Mouse (Mus musculus) myocyte (in vitro differentiated cells): ENCODE data around the gene Cd84. TPM values are rescaled to one million over a fixed set of nuclear protein-coding genes. Genes with fewer than 3 reads are reported as not detected.

Experiments
- H3K27me3 ChIP-seq: one replicate; pipeline ENCODE4 v1.6.1; 2011; ENCODE audit not compliant: control insufficient read depth, insufficient read depth, insufficient read length
- H3K36me3 ChIP-seq: one replicate; pipeline ENCODE4 v1.6.1; 2011; ENCODE audit not compliant: control insufficient read depth, insufficient read depth
- H3K4me2 ChIP-seq: one replicate; pipeline ENCODE4 v1.6.1; 2011; ENCODE audit warnings: low read depth, control low read depth
- H3K4me3 ChIP-seq: one replicate; pipeline ENCODE4 v1.5.1; 2011; ENCODE audit warnings: mild to moderate bottlenecking, control low read depth, moderate library complexity
- H3K79me2 ChIP-seq: one replicate; pipeline ENCODE4 v1.6.1; 2011; ENCODE audit not compliant: control insufficient read depth, insufficient read depth
- H3ac ChIP-seq: one replicate; pipeline ENCODE4 v1.6.1; 2011; ENCODE audit not compliant: control insufficient read depth, insufficient read length
- CEBPB ChIP-seq: IDR thresholded peaks from 2 replicates; pipeline ENCODE4 v1.6.1; 2011; ENCODE audit warnings: mild to moderate bottlenecking, moderate library complexity; ENCODE audit not compliant: poor library complexity, insufficient read depth, severe bottlenecking
- E2F4 ChIP-seq: IDR thresholded peaks from one replicate; pipeline ENCODE4 v1.6.1; 2011; ENCODE audit warnings: mild to moderate bottlenecking, control low read depth, moderate library complexity; ENCODE audit not compliant: insufficient read depth
- MAX ChIP-seq: IDR thresholded peaks from one replicate; pipeline ENCODE4 v1.6.1; 2011; ENCODE audit warnings: low read depth, mild to moderate bottlenecking, control low read depth
- MYOD1 ChIP-seq, 3 experiments: IDR thresholded peaks; one replicate each; pipeline ENCODE4 v1.6.1; 2011; ENCODE audit warnings: control low read depth in 2 of 3, low read depth in 2 of 3, mild to moderate bottlenecking in 2 of 3, moderate library complexity in 1 of 3; ENCODE audit not compliant: insufficient read length in 2 of 3, control insufficient read depth in 1 of 3
- MYOG ChIP-seq, 3 experiments: IDR thresholded peaks; one replicate each; pipeline ENCODE4 v1.6.1; 2011; ENCODE audit warnings: control low read depth in 2 of 3, low read depth in 2 of 3, mild to moderate bottlenecking in 2 of 3; ENCODE audit not compliant: insufficient read length in 2 of 3, control insufficient read depth in 1 of 3, insufficient read depth in 1 of 3
- POLR2A ChIP-seq: IDR thresholded peaks from one replicate; pipeline ENCODE4 v1.6.1; 2011; ENCODE audit warnings: low read depth, mild to moderate bottlenecking, control low read depth, moderate library complexity; ENCODE audit not compliant: insufficient read length
- POLR2AphosphoS2 ChIP-seq: IDR thresholded peaks from one replicate; pipeline ENCODE4 v1.6.1; 2011; ENCODE audit warnings: low read depth, control low read depth; ENCODE audit not compliant: insufficient read length
- REST ChIP-seq: IDR thresholded peaks from one replicate; pipeline ENCODE4 v1.6.1; 2011; ENCODE audit warnings: mild to moderate bottlenecking, control low read depth, moderate library complexity; ENCODE audit not compliant: insufficient read depth, insufficient read length
- SRF ChIP-seq: IDR thresholded peaks from one replicate; pipeline ENCODE4 v1.6.1; 2011; ENCODE audit warnings: low read depth; ENCODE audit not compliant: control insufficient read depth, insufficient read length
- TCF12 ChIP-seq: IDR thresholded peaks from one replicate; pipeline ENCODE4 v1.6.1; 2011; ENCODE audit warnings: mild to moderate bottlenecking, control low read depth; ENCODE audit not compliant: poor library complexity, insufficient read depth, severe bottlenecking
- TCF3 ChIP-seq: IDR thresholded peaks from one replicate; pipeline ENCODE4 v1.6.1; 2011; ENCODE audit warnings: low read depth, control low read depth; ENCODE audit not compliant: insufficient read length
- USF1 ChIP-seq: IDR thresholded peaks from one replicate; pipeline ENCODE4 v1.6.1; 2011; ENCODE audit warnings: low read depth, mild to moderate bottlenecking, control low read depth, moderate library complexity
- polyA plus RNA-seq: library from polyadenylated mRNA; unstranded; fragments of >200 nt; fragmentation: generic; extraction: Trizol; gene quantifications from one replicate; pipeline ENCODE4 v1.2.1, GENCODE M21; 2012; ENCODE audit warnings: missing spikeins

Cd84 gene
- polyA plus RNA-seq, 1 experiment: not detected

DNA sequence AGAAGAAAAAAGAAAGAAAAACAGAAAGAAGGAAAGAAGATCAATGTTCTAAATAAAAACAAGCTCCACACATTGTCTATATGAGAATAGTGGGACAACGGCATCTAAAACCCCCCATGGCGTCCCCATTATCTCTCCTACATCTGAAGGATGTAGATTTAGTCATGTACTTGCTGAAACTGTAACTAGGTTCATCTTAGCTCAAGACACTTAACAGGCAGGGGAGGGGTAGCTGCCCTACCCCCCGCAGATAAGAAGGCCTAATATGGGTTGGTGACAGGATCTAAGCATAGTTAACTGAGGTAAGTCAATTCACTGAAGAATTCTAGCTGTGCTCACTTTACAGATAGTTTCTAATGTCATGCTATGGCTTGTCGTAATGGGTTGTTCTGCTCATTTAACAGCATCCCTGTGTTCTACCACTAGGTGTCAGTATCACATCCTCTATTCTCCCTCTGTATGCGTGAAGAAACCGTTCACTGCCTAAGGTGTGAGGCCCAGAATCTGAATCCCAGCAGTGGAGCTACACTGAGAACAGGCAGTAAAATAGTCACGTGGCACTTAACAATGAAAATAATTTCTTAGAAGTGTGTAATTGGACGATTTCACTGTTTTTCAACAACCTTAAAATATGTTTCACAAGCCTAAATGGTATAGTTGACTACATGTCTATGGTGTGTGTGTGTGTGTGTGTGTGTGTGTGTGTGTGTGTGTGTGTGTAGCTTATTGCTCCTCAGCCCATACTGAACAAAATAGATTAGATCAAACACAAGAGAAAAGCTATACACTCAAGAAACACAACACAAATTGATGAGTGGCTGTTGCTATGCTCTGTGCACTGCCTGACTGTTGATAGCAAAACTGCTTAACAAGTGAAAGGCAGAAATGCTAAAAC, 23.7 kb upstream of the Cd84 start:
- Histone ChIP-seq H3K4me2 (no peak overlapping the region), H3K27me3 (no peaks in the 10 kb centered on the region), H3K36me3 (no peaks in the 10 kb centered on the region), H3K4me3 (no peak overlapping the region), H3ac (no peak overlapping the region), H3K79me2 (no peaks in the 10 kb centered on the region)
- TF ChIP-seq TCF3: no peak
- TF ChIP-seq E2F4: no peak
- no peak for TF ChIP-seq POLR2A
- no peak for TF ChIP-seq TCF12
- TF ChIP-seq MAX: no peak
- no peak for TF ChIP-seq POLR2AphosphoS2
- TF ChIP-seq USF1: no peak
- TF ChIP-seq MYOG (IDR thresholded peaks at IDR 0.05; ENCODE audit: control insufficient read depth in 1 of 3, insufficient read depth in 1 of 3, insufficient read length in 2 of 3, low read depth in 2 of 3): no peak
- TF ChIP-seq MYOD1 (IDR thresholded peaks at IDR 0.05; ENCODE audit: control insufficient read depth in 1 of 3, insufficient read length in 2 of 3, low read depth in 2 of 3): no peak
- no peak for TF ChIP-seq SRF

DNA sequence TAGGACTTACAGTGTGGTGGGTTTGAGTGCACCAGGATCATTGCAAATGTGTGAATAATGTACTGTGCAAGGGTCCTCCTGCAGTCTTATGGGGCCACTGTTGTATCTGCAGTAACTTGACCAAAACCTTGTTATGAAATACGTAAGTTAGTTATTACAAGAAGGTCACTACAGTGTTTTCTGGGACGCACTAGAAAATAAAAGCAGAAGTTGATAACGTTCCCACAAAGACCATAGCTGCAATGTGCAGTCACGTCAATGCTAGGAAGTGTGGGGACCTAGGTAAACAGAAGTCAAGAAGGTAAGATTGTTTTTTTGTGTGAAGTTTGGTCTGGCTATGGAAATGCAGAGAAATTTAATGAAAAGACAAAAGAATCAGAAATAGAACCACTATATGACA, 22.5 kb upstream of the Cd84 start:
- H3K4me3 ChIP-seq: no peak overlapping the region
- TF ChIP-seq POLR2A (no peak), MAX (no peak), MYOG (IDR thresholded peaks at IDR 0.05; ENCODE audit: control insufficient read depth in 1 of 3, insufficient read depth in 1 of 3, insufficient read length in 2 of 3, low read depth in 2 of 3) (no peak), TCF12 (no peak), CEBPB (no peak), USF1 (no peak), SRF (no peak), REST (no peak), E2F4 (no peak), TCF3 (no peak), MYOD1 (IDR thresholded peaks at IDR 0.05; ENCODE audit: control insufficient read depth in 1 of 3, insufficient read length in 2 of 3, low read depth in 2 of 3) (no peak), POLR2AphosphoS2 (no peak)
- no peaks in the 10 kb centered on the region for H3K27me3 ChIP-seq
- no peaks in the 10 kb centered on the region for H3K79me2 ChIP-seq
- H3K4me2 ChIP-seq: no peak overlapping the region
- H3K36me3 ChIP-seq: no peaks in the 10 kb centered on the region
- H3ac ChIP-seq: no peak overlapping the region

DNA sequence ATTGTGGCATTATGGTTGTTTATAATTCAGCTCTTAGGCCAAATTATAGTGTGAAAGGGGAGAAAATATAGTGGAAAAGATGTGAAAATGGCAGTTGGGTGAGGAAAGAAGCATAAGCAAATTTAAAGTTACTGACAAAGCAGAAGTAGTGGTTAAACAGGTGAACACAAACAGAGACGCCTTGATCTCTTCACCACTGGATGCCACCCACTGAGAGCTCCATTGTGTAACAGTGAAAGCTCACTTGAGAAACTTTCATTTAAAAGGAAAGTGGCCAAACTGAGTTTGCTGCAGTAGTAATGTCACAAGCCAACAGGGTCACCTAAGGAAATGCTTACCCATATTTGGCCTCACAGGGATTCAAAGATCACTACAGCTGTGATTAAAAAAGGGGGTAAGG, 18.2 kb upstream of the Cd84 start:
- TF ChIP-seq SRF (no peak), TCF12 (no peak)
- no peak overlapping the region for H3K4me3 ChIP-seq
- no peaks in the 10 kb centered on the region for H3K27me3 ChIP-seq
- H3K4me2 ChIP-seq: no peak overlapping the region
- no peak overlapping the region for H3ac ChIP-seq
- H3K79me2 ChIP-seq: no peaks in the 10 kb centered on the region
- no peaks in the 10 kb centered on the region for H3K36me3 ChIP-seq

DNA sequence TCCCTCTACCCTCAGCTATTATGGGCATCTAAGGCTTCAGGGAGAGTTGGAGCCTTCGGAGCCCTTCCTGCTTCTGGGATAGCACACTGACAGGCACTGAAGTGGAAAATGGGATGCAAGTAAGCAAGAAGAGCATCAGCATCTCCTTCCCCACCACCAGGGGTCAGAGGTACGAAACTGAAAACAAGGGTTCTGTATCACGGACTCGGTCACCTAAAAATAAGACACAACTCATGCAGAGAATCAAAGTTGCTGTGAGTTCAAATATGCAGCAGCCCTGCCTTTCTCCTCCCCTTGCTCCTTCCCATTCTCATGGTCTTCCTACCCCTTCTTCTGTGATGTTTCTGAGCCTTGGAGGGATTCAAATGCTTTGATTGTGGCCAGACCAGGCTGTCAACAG, 14.0 kb upstream of the Cd84 start:
- Histone ChIP-seq H3ac (no peak overlapping the region), H3K4me3 (no peak overlapping the region), H3K36me3 (no peaks in the 10 kb centered on the region), H3K27me3 (no peaks in the 10 kb centered on the region), H3K79me2 (no peaks in the 10 kb centered on the region), H3K4me2 (no peak overlapping the region)
- TF ChIP-seq MYOD1 (IDR thresholded peaks at IDR 0.05; ENCODE audit: control insufficient read depth in 1 of 3, insufficient read length in 2 of 3, low read depth in 2 of 3): no peak
- TF ChIP-seq MYOG (IDR thresholded peaks at IDR 0.05; ENCODE audit: control insufficient read depth in 1 of 3, insufficient read depth in 1 of 3, insufficient read length in 2 of 3, low read depth in 2 of 3): no peak
- no peak for TF ChIP-seq SRF
- TF ChIP-seq MAX: no peak
- no peak for TF ChIP-seq CEBPB
- TF ChIP-seq TCF3: no peak
- TF ChIP-seq TCF12: no peak
- no peak for TF ChIP-seq E2F4
- no peak for TF ChIP-seq POLR2A
- no peak for TF ChIP-seq USF1
- no peak for TF ChIP-seq POLR2AphosphoS2
- no peak for TF ChIP-seq REST

DNA sequence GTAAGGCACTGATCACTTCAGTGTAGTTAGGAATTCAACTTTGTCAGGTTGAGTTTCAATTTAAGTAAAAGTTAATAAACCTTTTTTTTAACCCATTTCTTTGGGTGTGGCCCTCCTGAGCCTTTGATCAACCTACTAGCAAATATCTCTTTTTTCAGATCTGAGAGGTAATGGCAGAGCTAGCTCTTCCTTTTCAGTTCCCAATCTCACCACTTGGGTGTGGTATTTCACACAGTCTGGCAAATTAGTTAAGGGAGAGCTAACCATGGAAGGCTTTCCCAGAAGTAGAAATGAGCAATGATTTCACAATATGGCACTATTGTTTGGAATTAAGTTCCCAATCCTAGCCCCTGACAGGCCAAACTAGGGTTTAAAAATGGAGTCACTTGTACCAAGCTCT, 13.3 kb upstream of the Cd84 start:
- Histone ChIP-seq H3K4me2 (no peak overlapping the region), H3K36me3 (no peaks in the 10 kb centered on the region), H3K4me3 (no peak overlapping the region), H3ac (no peak overlapping the region), H3K27me3 (no peaks in the 10 kb centered on the region), H3K79me2 (no peaks in the 10 kb centered on the region)
- TF ChIP-seq E2F4 (no peak), REST (no peak), MYOD1 (IDR thresholded peaks at IDR 0.05; ENCODE audit: control insufficient read depth in 1 of 3, insufficient read length in 2 of 3, low read depth in 2 of 3) (no peak), POLR2AphosphoS2 (no peak), POLR2A (no peak), MAX (no peak), MYOG (IDR thresholded peaks at IDR 0.05; ENCODE audit: control insufficient read depth in 1 of 3, insufficient read depth in 1 of 3, insufficient read length in 2 of 3, low read depth in 2 of 3) (no peak), SRF (no peak), TCF3 (no peak), TCF12 (no peak), CEBPB (no peak), USF1 (no peak)
